Mouse (Mus musculus): ENCODE results near the gene Ephb3. TPM values are rescaled to one million over a fixed set of nuclear protein-coding genes. Genes with fewer than 3 reads are reported as not detected.

The Ephb3 gene
- polyA plus RNA-seq, 1 experiment: not detected

DNA sequence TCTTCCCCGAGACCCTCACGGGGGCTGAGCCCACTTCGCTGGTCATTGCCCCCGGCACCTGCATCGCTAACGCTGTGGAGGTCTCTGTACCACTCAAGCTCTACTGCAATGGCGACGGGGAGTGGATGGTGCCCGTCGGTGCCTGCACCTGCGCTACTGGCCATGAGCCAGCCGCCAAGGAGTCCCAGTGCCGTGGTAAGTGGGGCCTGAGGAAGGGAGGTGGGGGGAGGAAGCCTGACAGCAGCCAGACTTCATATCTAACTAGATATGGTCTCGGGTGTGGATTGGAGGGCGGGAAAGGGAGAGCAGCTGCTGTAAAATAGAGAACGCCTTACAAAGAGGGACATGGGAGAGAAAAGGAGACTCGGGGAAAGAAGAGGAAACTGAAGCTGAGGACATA, 10.2 kb downstream of the Ephb3 start:
- Histone ChIP-seq H3K4me3 (replicated peaks) (no peak overlapping the region), H3K36me3 (replicated peaks; ENCODE audit: low read length) (no peaks in the 10 kb centered on the region), H3K4me1 (peaks cover 10% of the 10 kb centered on the region), H3K27me3 (replicated peaks) (peaks cover 82% of the 10 kb centered on the region), H3K9me3 (no peaks in the 10 kb centered on the region)
- no peak for TF ChIP-seq FLI1 (IDR thresholded peaks at IDR 0.05; ENCODE audit: low read length)
- TF ChIP-seq GATA1 (IDR thresholded peaks at IDR 0.05; ENCODE audit: borderline replicate concordance, low read length): no peak

GRCm38 (mm10) chr16:21216047-21216446, 11.5 kb downstream of the Ephb3 start:
- no peak overlapping the region for H3K4me3 ChIP-seq (replicated peaks)
- no peaks in the 10 kb centered on the region for H3K36me3 ChIP-seq (replicated peaks; ENCODE audit: low read length)
- TF ChIP-seq FLI1 (IDR thresholded peaks at IDR 0.05; ENCODE audit: low read length) (no peak), GATA1 (IDR thresholded peaks at IDR 0.05; ENCODE audit: borderline replicate concordance, low read length) (no peak)
- H3K4me1 ChIP-seq: peaks cover 9% of the 10 kb centered on the region
- H3K9me3 ChIP-seq: no peaks in the 10 kb centered on the region
- peaks cover 78% of the 10 kb centered on the region for H3K27me3 ChIP-seq (replicated peaks)

GRCm38 (mm10) chr16:21217233-21217632, 12.7 kb downstream of the Ephb3 start:
- H3K36me3 ChIP-seq (replicated peaks; ENCODE audit: low read length): no peaks in the 10 kb centered on the region
- no peak for TF ChIP-seq FLI1 (IDR thresholded peaks at IDR 0.05; ENCODE audit: low read length)
- no peak for TF ChIP-seq GATA1 (IDR thresholded peaks at IDR 0.05; ENCODE audit: borderline replicate concordance, low read length)
- no peaks in the 10 kb centered on the region for H3K9me3 ChIP-seq
- H3K4me3 ChIP-seq (replicated peaks): no peak overlapping the region
- peaks cover 78% of the 10 kb centered on the region for H3K27me3 ChIP-seq (replicated peaks)
- peaks cover 4% of the 10 kb centered on the region for H3K4me1 ChIP-seq

GRCm38 (mm10) chr16:21219656-21220055, 15.1 kb downstream of the Ephb3 start:
- Histone ChIP-seq H3K36me3 (replicated peaks; ENCODE audit: low read length) (no peaks in the 10 kb centered on the region), H3K9me3 (no peaks in the 10 kb centered on the region), H3K4me3 (replicated peaks) (no peak overlapping the region), H3K4me1 (peaks cover 4% of the 10 kb centered on the region), H3K27me3 (replicated peaks) (peaks cover 85% of the 10 kb centered on the region)
- TF ChIP-seq FLI1 (IDR thresholded peaks at IDR 0.05; ENCODE audit: low read length): no peak
- no peak for TF ChIP-seq GATA1 (IDR thresholded peaks at IDR 0.05; ENCODE audit: borderline replicate concordance, low read length)

- Histone ChIP-seq H3K36me3 (replicated peaks; ENCODE audit: low read length) (no peaks in the 10 kb centered on the region), H3K9me3 (peaks cover 3% of the 10 kb centered on the region), H3K4me3 (replicated peaks) (no peak overlapping the region), H3K4me1 (peaks cover 4% of the 10 kb centered on the region), H3K27me3 (replicated peaks) (peaks cover 85% of the 10 kb centered on the region)
- no peak for TF ChIP-seq FLI1 (IDR thresholded peaks at IDR 0.05; ENCODE audit: low read length)
- TF ChIP-seq GATA1 (IDR thresholded peaks at IDR 0.05; ENCODE audit: borderline replicate concordance, low read length): no peak
Observed at GRCm38 (mm10) chr16:21223038-21223437, 18.5 kb downstream of the Ephb3 start.

DNA sequence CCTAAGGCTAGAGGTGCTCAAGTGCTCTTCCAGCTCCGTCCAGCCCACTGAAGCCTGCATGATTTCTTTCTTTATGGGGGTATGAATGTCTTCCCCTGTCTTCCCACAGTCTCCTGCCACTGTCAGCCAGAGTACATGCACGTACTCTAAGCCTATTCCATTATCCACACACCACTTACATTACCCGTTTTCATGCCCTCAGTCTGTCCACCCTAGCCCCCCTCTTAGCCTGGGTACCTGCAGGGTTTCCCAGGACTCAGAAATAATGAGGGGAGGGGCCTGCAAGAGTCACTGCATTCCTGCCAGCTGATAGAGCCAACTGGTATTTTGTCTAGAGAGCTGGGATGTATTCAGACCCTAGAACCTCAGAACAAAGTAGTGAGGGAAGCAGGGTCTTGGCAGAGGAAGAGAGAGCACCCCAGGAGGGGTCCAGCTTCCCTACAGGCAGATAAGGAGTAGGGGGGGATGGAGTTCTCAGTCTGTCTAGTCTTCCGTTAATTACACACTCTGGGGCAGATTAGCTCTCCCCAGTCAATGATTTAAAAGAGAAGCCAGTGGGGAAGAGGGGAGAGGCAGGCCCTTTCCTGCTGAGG, 20.2 kb downstream of the Ephb3 start:
- no peaks in the 10 kb centered on the region for H3K36me3 ChIP-seq (replicated peaks; ENCODE audit: low read length)
- peaks cover 74% of the 10 kb centered on the region for H3K27me3 ChIP-seq (replicated peaks)
- TF ChIP-seq GATA1 (IDR thresholded peaks at IDR 0.05; ENCODE audit: borderline replicate concordance, low read length) (no peak), FLI1 (IDR thresholded peaks at IDR 0.05; ENCODE audit: low read length) (no peak)
- H3K4me3 ChIP-seq (replicated peaks): no peak overlapping the region
- peaks cover 6% of the 10 kb centered on the region for H3K9me3 ChIP-seq
- H3K4me1 ChIP-seq: peaks cover 2% of the 10 kb centered on the region

DNA sequence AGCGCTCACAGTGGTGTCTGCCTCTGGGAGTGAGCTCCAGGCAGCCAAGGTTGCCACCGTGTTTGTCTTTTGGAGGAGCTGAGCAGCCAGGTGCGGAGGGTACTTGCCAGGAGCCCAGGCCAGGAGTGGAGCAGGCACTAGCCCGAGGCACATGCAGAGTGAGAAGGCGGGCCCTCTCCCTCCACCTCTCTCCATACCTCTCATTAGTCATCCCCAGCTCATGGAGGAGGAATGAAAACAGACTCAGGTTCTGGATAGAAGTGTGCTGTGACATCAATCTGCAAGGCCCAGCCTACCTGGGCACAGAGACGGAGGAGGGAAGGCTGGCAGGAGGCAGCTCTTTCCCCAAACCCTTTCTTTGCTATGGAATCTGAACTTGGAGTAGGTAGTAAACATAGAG, 22.1 kb downstream of the Ephb3 start:
- H3K4me1 ChIP-seq: no peaks in the 10 kb centered on the region
- TF ChIP-seq GATA1 (IDR thresholded peaks at IDR 0.05; ENCODE audit: borderline replicate concordance, low read length) (no peak), FLI1 (IDR thresholded peaks at IDR 0.05; ENCODE audit: low read length) (no peak)
- peaks cover 72% of the 10 kb centered on the region for H3K27me3 ChIP-seq (replicated peaks)
- no peaks in the 10 kb centered on the region for H3K36me3 ChIP-seq (replicated peaks; ENCODE audit: low read length)
- H3K9me3 ChIP-seq: peaks cover 10% of the 10 kb centered on the region
- no peak overlapping the region for H3K4me3 ChIP-seq (replicated peaks)

DNA sequence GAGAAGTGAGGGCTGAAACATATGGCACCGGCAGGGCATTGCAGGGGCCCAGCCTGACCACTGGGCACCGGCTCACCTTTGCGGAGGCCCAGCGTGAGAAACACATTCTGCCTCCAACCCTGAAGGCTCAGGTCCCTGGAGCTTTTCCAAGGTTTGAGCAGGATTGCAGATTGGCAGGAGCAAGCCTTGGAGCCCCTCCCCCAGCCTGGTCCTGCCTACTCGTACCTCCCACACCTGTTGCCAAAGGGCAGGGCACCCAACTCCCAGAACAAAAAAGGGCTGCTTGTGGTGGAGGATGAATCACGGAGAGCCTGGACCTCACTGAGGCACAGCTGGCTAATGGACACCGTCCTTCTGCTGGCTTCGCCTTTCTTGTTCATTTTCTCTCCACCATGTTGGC, 30.6 kb downstream of the Ephb3 start:
- no peak for TF ChIP-seq GATA1 (IDR thresholded peaks at IDR 0.05; ENCODE audit: borderline replicate concordance, low read length)
- TF ChIP-seq FLI1 (IDR thresholded peaks at IDR 0.05; ENCODE audit: low read length): no peak

DNA sequence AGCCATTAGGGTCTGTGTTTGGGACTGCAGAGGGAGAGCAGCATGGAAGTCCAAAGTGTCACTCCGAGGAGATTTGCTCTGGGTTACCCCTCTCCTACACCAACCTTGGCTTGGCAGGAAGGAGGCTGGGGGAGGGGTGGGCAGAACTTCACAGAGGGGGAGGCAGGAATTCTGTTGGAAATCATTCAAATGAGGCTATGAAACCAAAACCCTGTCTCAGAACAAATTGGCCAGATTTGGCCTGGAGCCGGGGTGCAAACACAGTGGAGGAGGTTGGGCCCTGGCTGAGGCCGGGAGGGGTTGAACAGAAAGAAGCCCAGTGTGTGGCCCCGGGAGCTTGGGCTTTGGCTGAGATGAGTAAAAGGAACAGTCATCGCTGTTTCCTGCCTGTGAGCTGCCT, 34.2 kb downstream of the Ephb3 start:
- Histone ChIP-seq H3K4me1 (peaks cover 15% of the 10 kb centered on the region), H3K27me3 (replicated peaks) (peaks cover 78% of the 10 kb centered on the region), H3K9me3 (peaks cover 22% of the 10 kb centered on the region), H3K4me3 (replicated peaks) (no peak overlapping the region), H3K36me3 (replicated peaks; ENCODE audit: low read length) (no peaks in the 10 kb centered on the region)
- TF ChIP-seq GATA1 (IDR thresholded peaks at IDR 0.05; ENCODE audit: borderline replicate concordance, low read length) (no peak), FLI1 (IDR thresholded peaks at IDR 0.05; ENCODE audit: low read length) (no peak)

More for the DNA sequence above, 30.6 kb downstream of the Ephb3 start:
- Histone ChIP-seq H3K4me3 (replicated peaks) (no peak overlapping the region), H3K9me3 (peaks cover 26% of the 10 kb centered on the region), H3K36me3 (replicated peaks; ENCODE audit: low read length) (no peaks in the 10 kb centered on the region), H3K27me3 (replicated peaks) (peaks cover 71% of the 10 kb centered on the region), H3K4me1 (peaks cover 15% of the 10 kb centered on the region)

DNA sequence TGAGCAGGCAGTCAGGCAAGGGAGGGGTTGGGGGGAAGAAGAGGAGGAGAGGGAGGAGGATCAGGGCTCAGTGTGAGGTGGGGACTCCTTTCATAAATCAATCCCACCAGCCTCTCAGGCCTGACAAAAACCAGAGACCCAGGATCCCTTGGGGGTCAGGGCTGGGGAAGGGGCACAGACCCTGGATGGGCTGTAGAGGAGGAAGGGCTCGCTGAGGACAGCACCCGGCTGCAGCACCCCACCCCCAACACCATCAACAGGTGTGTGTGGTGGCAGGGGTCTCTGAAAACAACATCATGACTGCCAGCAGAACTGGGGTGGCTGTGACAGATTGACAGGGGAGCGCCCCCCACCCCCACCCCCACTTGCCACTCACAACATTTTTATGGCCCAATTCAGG, 36.0 kb downstream of the Ephb3 start:
- peaks cover 15% of the 10 kb centered on the region for H3K4me1 ChIP-seq
- peaks cover 80% of the 10 kb centered on the region for H3K27me3 ChIP-seq (replicated peaks)

More for the DNA sequence above, 36.0 kb downstream of the Ephb3 start:
- Histone ChIP-seq H3K4me3 (replicated peaks) (no peak overlapping the region), H3K36me3 (replicated peaks; ENCODE audit: low read length) (no peaks in the 10 kb centered on the region), H3K9me3 (peaks cover 16% of the 10 kb centered on the region)
- TF ChIP-seq FLI1 (IDR thresholded peaks at IDR 0.05; ENCODE audit: low read length) (no peak), GATA1 (IDR thresholded peaks at IDR 0.05; ENCODE audit: borderline replicate concordance, low read length) (no peak)

Measured in megakaryocyte, embryonic 14.5 days (primary cell).